Mouse (Mus musculus) heart, embryonic 16.5 days (tissue): ENCODE measurements at regions not wholly inside any gene's neighbourhood (a gene's known extent, or its start where the extent isn't known, plus 50 kb on each side); places are given as distances from the start of the nearest gene placed in this dataset.

Experiments
- ATAC-seq: fragments of 200-750 bp; cut with Nextera tagmentation; replicated peaks from 2 replicates; pipeline ENCODE4 v1.8.0; 2017; ENCODE audit warnings: moderate number of reproducible peaks; ENCODE audit not compliant: insufficient read depth, low FRiP score; ENCODE audit errors: extremely low read depth
- H3K27ac ChIP-seq: fragments of 300-500 bp; sonication (generic); 2 replicates; pipeline ENCODE4 v1.5.1; 2014; ENCODE audit warnings: mild to moderate bottlenecking, low read length, control low read depth, moderate library complexity
- H3K27me3 ChIP-seq: fragments of 300-500 bp; sonication (generic); 2 replicates; pipeline ENCODE4 v1.6.1; 2014; ENCODE audit warnings: low read length, mixed read lengths; ENCODE audit not compliant: control insufficient read depth, insufficient read depth
- H3K36me3 ChIP-seq: fragments of 300-500 bp; sonication (generic); 2 replicates; pipeline ENCODE4 v1.6.1; 2014; ENCODE audit not compliant: control insufficient read depth, insufficient read depth
- H3K4me1 ChIP-seq: fragments of 300-500 bp; sonication (generic); 2 replicates; pipeline ENCODE4 v1.6.1; 2014; ENCODE audit warnings: low read length, mixed read lengths; ENCODE audit not compliant: control insufficient read depth, insufficient read depth
- H3K4me2 ChIP-seq: fragments of 300-500 bp; sonication (generic); 2 replicates; pipeline ENCODE4 v1.6.1; 2014; ENCODE audit warnings: low read depth, mild to moderate bottlenecking, control low read depth, low read length
- H3K4me3 ChIP-seq: fragments of 300-500 bp; sonication (generic); 2 replicates; pipeline ENCODE4 v1.5.1; 2014; ENCODE audit warnings: mild to moderate bottlenecking, control low read depth, low read length
- H3K9ac ChIP-seq: fragments of 300-500 bp; sonication (generic); 2 replicates; pipeline ENCODE4 v1.6.1; 2014; ENCODE audit warnings: low read length, control low read depth
- H3K9me3 ChIP-seq: fragments of 300-500 bp; sonication (generic); replicated peaks from 2 replicates; pipeline ENCODE4 v1.6.1; 2016; ENCODE audit warnings: low read length; ENCODE audit not compliant: control insufficient read depth
- WGBS: fragments of 180-500 bp; shearing (Covaris S2); extraction: QIAGEN DNeasy Blood & Tissue Kit; methylation state at CpG from one replicate; pipeline ENCODE4 v1.1.7; 2014; 5-methylcytosine and 5-hydroxymethylcytosine counted together

- H3K36me3 ChIP-seq = no peaks in the 10 kb centered on the region
- no peak overlapping the region for H3K4me2 ChIP-seq
- no peaks in the 10 kb centered on the region for H3K27me3 ChIP-seq
- H3K27ac ChIP-seq = no peak overlapping the region
- H3K9ac ChIP-seq = no peak overlapping the region
- H3K4me1 ChIP-seq = no peaks in the 10 kb centered on the region
- no peak for ATAC-seq
- no peak overlapping the region for H3K4me3 ChIP-seq
- WGBS = 57% methylated on average over 4 of the region's 4 CpGs
- no peaks in the 10 kb centered on the region for H3K9me3 ChIP-seq
Measured at GRCm38 (mm10) chr5:11983452-11983851, 65.6 kb downstream of the 4933402N22Rik start.

GRCm38 (mm10) chr5:11989140-11989539 lies 71.3 kb downstream of the 4933402N22Rik start:
- H3K9ac ChIP-seq = no peak overlapping the region
- H3K4me2 ChIP-seq = no peak overlapping the region
- no peaks in the 10 kb centered on the region for H3K4me1 ChIP-seq
- H3K9me3 ChIP-seq = no peaks in the 10 kb centered on the region
- no peaks in the 10 kb centered on the region for H3K36me3 ChIP-seq
- no peak overlapping the region for H3K4me3 ChIP-seq
- 77% methylated on average over 5 of the region's 5 CpGs for WGBS
- no peak for ATAC-seq
- no peaks in the 10 kb centered on the region for H3K27me3 ChIP-seq
- H3K27ac ChIP-seq = no peak overlapping the region

DNA sequence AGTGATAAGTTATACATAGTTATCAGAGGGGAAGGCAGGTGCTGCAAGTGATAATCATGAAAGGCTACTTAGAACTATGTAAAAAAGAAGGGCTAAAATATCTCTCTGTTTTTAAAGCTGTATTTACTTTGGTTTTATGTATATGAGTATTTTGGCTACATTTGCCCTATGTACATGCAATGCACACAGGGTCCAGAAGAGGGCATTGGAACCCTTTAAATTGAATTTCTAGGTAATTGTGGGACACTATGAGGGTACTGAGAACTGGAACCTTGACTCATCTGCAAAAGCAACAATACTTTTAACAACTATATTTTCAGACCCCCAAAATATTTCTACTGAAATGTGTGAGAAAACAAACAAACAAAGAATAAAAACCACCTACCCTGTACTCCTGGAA lies 82.9 kb downstream of the 4933402N22Rik start:
- no peaks in the 10 kb centered on the region for H3K4me1 ChIP-seq
- ATAC-seq = no peak
- H3K27ac ChIP-seq = no peak overlapping the region
- no peaks in the 10 kb centered on the region for H3K27me3 ChIP-seq
- H3K4me2 ChIP-seq = no peak overlapping the region
- no peak overlapping the region for H3K9ac ChIP-seq
- no peak overlapping the region for H3K4me3 ChIP-seq
- no peaks in the 10 kb centered on the region for H3K9me3 ChIP-seq
- no peaks in the 10 kb centered on the region for H3K36me3 ChIP-seq

DNA sequence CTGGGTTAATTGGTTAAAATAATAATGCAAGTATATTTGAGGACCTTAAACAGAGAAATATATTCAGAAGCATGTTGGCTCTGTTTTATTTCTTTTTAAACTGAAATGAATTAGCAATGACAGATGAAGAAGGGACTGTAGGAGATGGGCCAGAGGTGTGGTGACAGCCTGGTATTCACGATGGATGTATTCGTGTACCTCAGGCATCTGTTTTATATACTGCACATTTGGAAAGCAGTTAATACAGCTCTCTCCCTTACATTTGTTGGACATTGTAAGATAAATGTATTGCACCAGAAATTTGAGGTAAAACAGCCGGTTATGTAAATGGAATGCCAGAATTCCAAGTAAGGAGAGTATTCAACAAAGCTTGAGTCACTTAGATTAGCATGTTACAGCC lies 88.6 kb downstream of the 4933402N22Rik start:
- 53% methylated on average over 3 of the region's 3 CpGs for WGBS
- no peak overlapping the region for H3K27ac ChIP-seq
- no peaks in the 10 kb centered on the region for H3K27me3 ChIP-seq
- H3K9ac ChIP-seq = no peak overlapping the region
- no peak overlapping the region for H3K4me3 ChIP-seq
- no peak for ATAC-seq
- H3K36me3 ChIP-seq = no peaks in the 10 kb centered on the region
- H3K4me1 ChIP-seq = no peaks in the 10 kb centered on the region
- H3K4me2 ChIP-seq = no peak overlapping the region
- no peaks in the 10 kb centered on the region for H3K9me3 ChIP-seq

GRCm38 (mm10) chr5:12016332-12016731 lies 98.5 kb downstream of the 4933402N22Rik start:
- H3K4me1 ChIP-seq = no peaks in the 10 kb centered on the region; the same call in 1 of the 2 replicates
- no peak overlapping the region for H3K4me3 ChIP-seq
- ATAC-seq = no peak
- no peaks in the 10 kb centered on the region for H3K36me3 ChIP-seq
- no peaks in the 10 kb centered on the region for H3K9me3 ChIP-seq
- H3K9ac ChIP-seq = no peak overlapping the region
- H3K4me2 ChIP-seq = no peak overlapping the region
- no peak overlapping the region for H3K27ac ChIP-seq
- 54% methylated on average over 1 of the region's 1 CpGs for whole genome bisulfite sequencing
- no peaks in the 10 kb centered on the region for H3K27me3 ChIP-seq

GRCm38 (mm10) chr5:12020489-12020888 lies 102.6 kb downstream of the 4933402N22Rik start:
- Histone ChIP-seq H3K36me3 (no peaks in the 10 kb centered on the region), H3K27ac (no peak overlapping the region), H3K27me3 (no peaks in the 10 kb centered on the region), H3K9me3 (no peaks in the 10 kb centered on the region), H3K4me3 (no peak overlapping the region), H3K4me1 (no peaks in the 10 kb centered on the region; the same call in 1 of the 2 replicates), H3K4me2 (no peak overlapping the region), H3K9ac (no peak overlapping the region)
- no peak for ATAC-seq

DNA sequence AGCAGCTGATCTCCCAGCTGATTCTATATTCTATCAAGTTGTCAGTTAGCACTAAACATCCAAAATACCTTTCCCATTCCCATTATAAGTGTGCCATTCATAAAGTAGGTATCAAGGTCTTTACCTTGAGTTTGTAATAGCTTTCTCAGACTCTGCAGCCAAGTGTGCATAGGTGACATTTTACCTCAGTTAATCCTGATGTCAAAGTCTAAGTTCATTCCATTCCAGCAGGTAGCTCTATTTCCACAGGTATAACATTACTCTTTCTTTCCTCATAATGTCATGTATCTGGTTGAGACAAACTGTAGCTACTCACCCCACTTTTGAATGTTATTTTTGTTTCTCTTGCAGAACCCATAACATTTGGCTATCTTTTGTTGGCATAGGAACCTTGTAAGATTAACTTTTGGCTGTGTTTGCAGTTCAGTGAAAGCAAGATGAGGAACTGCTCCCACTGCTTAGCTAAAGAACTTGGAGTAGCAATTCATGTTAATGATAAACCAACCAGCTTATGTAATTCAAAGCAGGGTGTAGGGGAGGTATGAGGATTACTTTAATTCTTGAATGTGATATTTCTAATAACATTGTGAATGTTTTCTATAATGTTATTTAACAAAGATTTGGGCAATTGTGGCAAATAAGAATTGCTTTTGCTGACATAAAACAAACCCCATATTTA lies 107.0 kb downstream of the 4933402N22Rik start:
- Histone ChIP-seq H3K9ac (no peak overlapping the region), H3K4me1 (no peaks in the 10 kb centered on the region; the same call in 1 of the 2 replicates), H3K4me3 (no peak overlapping the region), H3K9me3 (no peaks in the 10 kb centered on the region), H3K36me3 (no peaks in the 10 kb centered on the region), H3K4me2 (no peak overlapping the region), H3K27me3 (no peaks in the 10 kb centered on the region), H3K27ac (no peak overlapping the region)
- ATAC-seq = no peak

- Histone ChIP-seq H3K9ac (no peak overlapping the region), H3K36me3 (no peaks in the 10 kb centered on the region), H3K27me3 (no peaks in the 10 kb centered on the region), H3K27ac (no peak overlapping the region), H3K9me3 (no peaks in the 10 kb centered on the region), H3K4me3 (no peak overlapping the region), H3K4me2 (no peak overlapping the region), H3K4me1 (no peaks in the 10 kb centered on the region)
- ATAC-seq = no peak
- 14% methylated on average over 5 of the region's 5 CpGs for WGBS
Measured at GRCm38 (mm10) chr5:12030002-12030401, 112.2 kb downstream of the 4933402N22Rik start.

- Histone ChIP-seq H3K36me3 (no peaks in the 10 kb centered on the region), H3K9me3 (no peaks in the 10 kb centered on the region; the same call in 1 of the 2 replicates), H3K4me2 (no peak overlapping the region), H3K27ac (no peak overlapping the region), H3K9ac (no peak overlapping the region), H3K4me1 (no peaks in the 10 kb centered on the region), H3K4me3 (no peak overlapping the region), H3K27me3 (no peaks in the 10 kb centered on the region)
- no peak for ATAC-seq
- 71% methylated on average over 1 of the region's 1 CpGs for WGBS
Measured at GRCm38 (mm10) chr5:12049806-12050205, 132.0 kb downstream of the 4933402N22Rik start.
